ENCODE assay signal across 8 mouse cellular contexts in the genomic region with DNA sequence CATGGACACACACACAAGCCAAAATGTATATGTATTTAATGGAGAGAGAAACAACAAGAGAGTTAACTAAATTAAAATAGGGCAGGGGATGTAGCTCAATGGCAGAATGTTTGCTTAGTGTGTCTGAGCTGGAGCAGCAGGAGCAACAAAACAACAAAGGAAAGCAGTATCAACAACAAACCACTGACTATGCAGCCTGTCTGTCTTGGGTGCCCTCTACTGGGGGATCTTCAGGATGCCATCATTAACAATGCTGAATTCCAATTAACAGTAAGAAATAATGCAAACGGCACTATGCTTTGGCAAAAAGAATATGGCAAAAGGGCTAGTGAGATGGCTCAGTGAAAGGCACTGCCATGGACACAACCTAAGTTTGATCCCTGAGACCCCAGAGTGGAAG. TPM values are rescaled to one million over a fixed set of nuclear protein-coding genes. Genes with fewer than 3 reads are reported as not detected.
DNase-seq lines count a peak whose midpoint lies in the region; ATAC-seq lines count a peak whose summit lies in the region.

No protein-coding gene starts in this region.

- no peak overlapping the region for H3K4me2 ChIP-seq in hindbrain, embryonic 16.5 days (ENCODE audit: low read length)
- no peak overlapping the region for H3K4me2 ChIP-seq in forebrain, embryonic 14.5 days (ENCODE audit: low read length)
- H3K4me2 ChIP-seq in neural tube, embryonic 14.5 days (ENCODE audit: low read depth, low read length) = no peak overlapping the region

- H3K9ac ChIP-seq in hindbrain, embryonic 16.5 days (ENCODE audit: low read depth, low read length) = no peak overlapping the region
- H3K9ac ChIP-seq in forebrain, embryonic 14.5 days (ENCODE audit: low read length) = no peak overlapping the region
- no peak overlapping the region for H3K9ac ChIP-seq in neural tube, embryonic 14.5 days (replicated peaks; ENCODE audit: low read depth, low read length)

- ATAC-seq in hindbrain, embryonic 16.5 days = no peak
- peak; percentile 54; the same call in 1 of the 2 replicates for ATAC-seq in forebrain, embryonic 14.5 days
- ATAC-seq in neural tube, embryonic 14.5 days (ENCODE audit: low read depth) = peak; percentile 41; the same call in 1 of the 2 replicates
- no peak for ATAC-seq in megakaryocyte, adult 5-6 weeks (ENCODE audit: poor library complexity, severe bottlenecking)

- H3K9me3 ChIP-seq in hindbrain, embryonic 10.5 days = no peaks in the 10 kb centered on the region
- no peaks in the 10 kb centered on the region for H3K9me3 ChIP-seq in hindbrain, embryonic 16.5 days (ENCODE audit: control insufficient read depth, low read length)
- H3K9me3 ChIP-seq in forebrain, embryonic 14.5 days (replicated peaks; ENCODE audit: control insufficient read depth, low read length) = no peaks in the 10 kb centered on the region
- no peaks in the 10 kb centered on the region for H3K9me3 ChIP-seq in neural tube, embryonic 14.5 days (ENCODE audit: control insufficient read depth, low read length)

- DNase-seq in hindbrain, embryonic 10.5 days (ENCODE audit: low spot score) = peak; percentile 8
- peak; percentile 33 for DNase-seq in CD4-positive helper T cell, adult 2 months (ENCODE audit: low read depth, low spot score)
- DNase-seq in adrenal gland, postnatal 25 days = peak; percentile 17
- DNase-seq in forebrain, embryonic 14.5 days (ENCODE audit: low spot score) = peak; percentile 85
- peak; percentile 23 for DNase-seq in left cerebral cortex, adult 11 months (ENCODE audit: low spot score)

- no peak overlapping the region for H3K4me3 ChIP-seq in hindbrain, embryonic 10.5 days
- H3K4me3 ChIP-seq in hindbrain, embryonic 16.5 days (ENCODE audit: low read length) = no peak overlapping the region
- no peak overlapping the region for H3K4me3 ChIP-seq in forebrain, embryonic 14.5 days (ENCODE audit: low read depth, low read length)
- H3K4me3 ChIP-seq in neural tube, embryonic 14.5 days (ENCODE audit: low read depth, low read length) = no peak overlapping the region

- H3K36me3 ChIP-seq in hindbrain, embryonic 10.5 days = peaks cover 53% of the 10 kb centered on the region
- no peaks in the 10 kb centered on the region for H3K36me3 ChIP-seq in hindbrain, embryonic 16.5 days (ENCODE audit: control insufficient read depth, insufficient read depth, low read length)
- peaks cover 4% of the 10 kb centered on the region; the same call in 1 of the 2 replicates for H3K36me3 ChIP-seq in forebrain, embryonic 14.5 days (ENCODE audit: control insufficient read depth, insufficient read depth, low read length)
- no peaks in the 10 kb centered on the region for H3K36me3 ChIP-seq in neural tube, embryonic 14.5 days (ENCODE audit: control insufficient read depth, insufficient read depth, low read length)

- H3K27ac ChIP-seq in hindbrain, embryonic 10.5 days = peak overlapping the region; percentile 54; the same call in 1 of the 2 replicates
- no peak overlapping the region for H3K27ac ChIP-seq in hindbrain, embryonic 16.5 days (ENCODE audit: low read depth, low read length)
- H3K27ac ChIP-seq in forebrain, embryonic 14.5 days (ENCODE audit: low read depth, low read length) = no peak overlapping the region
- H3K27ac ChIP-seq in neural tube, embryonic 14.5 days (ENCODE audit: low read depth, low read length) = no peak overlapping the region

- H3K27me3 ChIP-seq in hindbrain, embryonic 10.5 days (ENCODE audit: insufficient read depth, poor library complexity, severe bottlenecking) = no peaks in the 10 kb centered on the region
- no peaks in the 10 kb centered on the region for H3K27me3 ChIP-seq in hindbrain, embryonic 16.5 days (replicated peaks; ENCODE audit: control insufficient read depth, insufficient read depth, low read length)
- no peaks in the 10 kb centered on the region for H3K27me3 ChIP-seq in forebrain, embryonic 14.5 days (replicated peaks; ENCODE audit: control insufficient read depth, insufficient read depth, low read length)
- H3K27me3 ChIP-seq in neural tube, embryonic 14.5 days (ENCODE audit: control insufficient read depth, insufficient read depth, low read length) = no peaks in the 10 kb centered on the region

- 55% methylated on average over 1 of the region's 1 CpGs for WGBS in hindbrain, embryonic 10.5 days
- 31% methylated on average over 1 of the region's 1 CpGs for WGBS in hindbrain, embryonic 16.5 days
- 36% methylated on average over 1 of the region's 1 CpGs for WGBS in forebrain, embryonic 14.5 days
- 15% methylated on average over 1 of the region's 1 CpGs for WGBS in neural tube, embryonic 14.5 days

- H3K4me1 ChIP-seq in hindbrain, embryonic 10.5 days (replicated peaks) = no peaks in the 10 kb centered on the region
- no peaks in the 10 kb centered on the region for H3K4me1 ChIP-seq in hindbrain, embryonic 16.5 days (ENCODE audit: control insufficient read depth, insufficient read depth, low read depth, low read length)
- H3K4me1 ChIP-seq in forebrain, embryonic 14.5 days (ENCODE audit: control insufficient read depth, insufficient read depth, low read length) = no peaks in the 10 kb centered on the region
- H3K4me1 ChIP-seq in neural tube, embryonic 14.5 days (ENCODE audit: control insufficient read depth, insufficient read depth, low read length) = no peaks in the 10 kb centered on the region

RNA-seq across cellular contexts. Expression of a gene that starts 10.9 kb away (rescaled TPM):
- 12.3 and 13.6 TPM in 2 replicates for polyA plus RNA-seq in hindbrain, embryonic 10.5 days (2016; fragmentation: Nextera tagmentation; extraction: Ambion mirVana)
- polyA plus RNA-seq in hindbrain, embryonic 16.5 days (2015; fragmentation: Nextera tagmentation; extraction: Ambion mirVana) = 3.8 and 5.1 TPM in 2 replicates
- total RNA-seq in adrenal gland, postnatal 25 days (2021) = 2.0 and 3.2 TPM in 2 replicates
- 4.5 and 8.1 TPM in 2 replicates for polyA plus RNA-seq in forebrain, embryonic 14.5 days (2014; fragmentation: Nextera tagmentation; extraction: Ambion mirVana)
- polyA plus RNA-seq in neural tube, embryonic 14.5 days (2014; fragmentation: Nextera tagmentation; extraction: Ambion mirVana) = 4.9 and 6.0 TPM in 2 replicates
- 4.6 and 4.8 TPM in 2 replicates for total RNA-seq in megakaryocyte, adult 5-6 weeks (2015)
- total RNA-seq in megakaryocyte, adult 5-6 weeks (2017) = 5.2 and 5.7 TPM in 2 replicates

RNA-seq across cellular contexts. Expression of a gene that starts 11.0 kb away (rescaled TPM):
- not detected in 2 replicates for polyA plus RNA-seq in hindbrain, embryonic 10.5 days (2016; fragmentation: Nextera tagmentation; extraction: Ambion mirVana)
- polyA plus RNA-seq in hindbrain, embryonic 16.5 days (2015; fragmentation: Nextera tagmentation; extraction: Ambion mirVana) = 1.7 and 1.9 TPM in 2 replicates
- 0.19 and 1.1 TPM in 2 replicates for total RNA-seq in adrenal gland, postnatal 25 days (2021)
- 0.21 and 0.24 TPM in 2 replicates for polyA plus RNA-seq in forebrain, embryonic 14.5 days (2014; fragmentation: Nextera tagmentation; extraction: Ambion mirVana)
- polyA plus RNA-seq in neural tube, embryonic 14.5 days (2014; fragmentation: Nextera tagmentation; extraction: Ambion mirVana) = 0.51 and 0.64 TPM in 2 replicates
- total RNA-seq in megakaryocyte, adult 5-6 weeks (2015) = 0.13 and 0.43 TPM in 2 replicates
- 0.15 and 1.1 TPM in 2 replicates for total RNA-seq in megakaryocyte, adult 5-6 weeks (2017)

RNA-seq across cellular contexts. Expression of a gene that starts 35.0 kb away (rescaled TPM):
- 5.4 and 9.2 TPM in 2 replicates for polyA plus RNA-seq in hindbrain, embryonic 10.5 days (2016; fragmentation: Nextera tagmentation; extraction: Ambion mirVana)
- polyA plus RNA-seq in hindbrain, embryonic 16.5 days (2015; fragmentation: Nextera tagmentation; extraction: Ambion mirVana) = 21.9 and 22.6 TPM in 2 replicates
- total RNA-seq in adrenal gland, postnatal 25 days (2021) = 24.3 and 28.3 TPM in 2 replicates
- 22.3 and 25.1 TPM in 2 replicates for polyA plus RNA-seq in forebrain, embryonic 14.5 days (2014; fragmentation: Nextera tagmentation; extraction: Ambion mirVana)
- 39.3 and 40.2 TPM in 2 replicates for polyA plus RNA-seq in neural tube, embryonic 14.5 days (2014; fragmentation: Nextera tagmentation; extraction: Ambion mirVana)
- 0.76 and 0.91 TPM in 2 replicates for total RNA-seq in megakaryocyte, adult 5-6 weeks (2015)
- total RNA-seq in megakaryocyte, adult 5-6 weeks (2017) = 0.57 and 0.81 TPM in 2 replicates

Comparison
In these comparisons a context has a peak if more than half of its experiments do, and no peak if none do; other contexts are left out.
1. DNase-seq: peak in every context shown above with its lines; median percentile 85 in forebrain, embryonic 14.5 days; 33 in CD4-positive helper T cell, adult 2 months; 23 in left cerebral cortex, adult 11 months; 17 in adrenal gland, postnatal 25 days; 8 in hindbrain, embryonic 10.5 days.
2. ATAC-seq: peak in forebrain, embryonic 14.5 days (single experiment) and neural tube, embryonic 14.5 days (single experiment); none in hindbrain, embryonic 16.5 days (single experiment) and megakaryocyte, adult 5-6 weeks (single experiment).